Comparison of ENCODE assay signal across 9 mouse cellular contexts in the genomic region with DNA sequence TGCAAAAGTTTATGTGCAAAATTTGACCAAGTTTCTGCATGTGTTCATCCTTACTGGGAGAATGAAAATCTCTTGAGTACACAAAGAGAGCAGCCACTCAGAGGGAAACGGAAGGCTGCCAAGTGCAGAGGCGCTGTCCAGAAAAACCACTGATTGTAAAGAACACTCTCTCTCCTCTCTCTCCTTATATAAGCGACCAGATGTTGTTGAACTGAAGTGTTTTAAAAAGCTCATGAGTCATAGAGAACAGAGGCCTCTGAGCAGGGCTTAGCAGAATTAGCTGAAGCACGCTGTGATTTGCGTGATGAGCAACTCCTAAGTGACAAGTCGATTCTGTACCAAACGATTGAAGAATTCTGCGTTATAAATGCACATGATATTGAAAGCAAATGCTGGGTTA.
DNase-seq lines count a peak whose midpoint lies in the region; ATAC-seq and TF ChIP-seq lines count a peak whose summit lies in the region.
"Had no signal": no experiment of that assay in that cellular context is flagged by ENCODE, and none has a peak within 500 bp of the region (broad histone marks: within the 10 kb centered on the region; RNA-seq: fewer than 3 reads in every experiment).

No protein-coding gene starts in this region.

- 82% methylated on average over 8 of the region's 8 CpGs for WGBS in midbrain, embryonic 10.5 days
- WGBS in midbrain, embryonic 15.5 days, result 41% methylated on average over 8 of the region's 8 CpGs
- WGBS in forebrain, embryonic 16.5 days, result 15% methylated on average over 8 of the region's 8 CpGs
- WGBS in liver, postnatal 0 days (ENCODE audit: insufficient replicate concordance), result 55% methylated on average over 8 of the region's 8 CpGs

- no peak for TF ChIP-seq EP300 in liver, postnatal 0 days (IDR thresholded peaks at IDR 0.05; ENCODE audit: low read depth)

- H3K4me3 ChIP-seq in midbrain, embryonic 10.5 days, result no peak overlapping the region
- H3K4me3 ChIP-seq in midbrain, embryonic 15.5 days, result no peak overlapping the region
- H3K4me3 ChIP-seq in forebrain, embryonic 16.5 days (replicated peaks; ENCODE audit: low read length), result no peak overlapping the region
- no peak overlapping the region for H3K4me3 ChIP-seq in liver, postnatal 0 days (ENCODE audit: low read depth, low read length)
- H3K4me3 ChIP-seq: liver, embryonic 13.5 days had no signal

- H3K36me3 ChIP-seq in midbrain, embryonic 10.5 days, result no peaks in the 10 kb centered on the region
- no peaks in the 10 kb centered on the region for H3K36me3 ChIP-seq in midbrain, embryonic 15.5 days (replicated peaks)
- H3K36me3 ChIP-seq in forebrain, embryonic 16.5 days (ENCODE audit: control insufficient read depth, insufficient read depth), result no peaks in the 10 kb centered on the region
- H3K36me3 ChIP-seq in liver, postnatal 0 days (replicated peaks; ENCODE audit: insufficient read depth, low read length), result no peaks in the 10 kb centered on the region
- H3K36me3 ChIP-seq: liver, embryonic 13.5 days had no signal

- H3K4me1 ChIP-seq in midbrain, embryonic 10.5 days, result peaks cover 16% of the 10 kb centered on the region
- H3K4me1 ChIP-seq in midbrain, embryonic 15.5 days, result peaks cover 10% of the 10 kb centered on the region
- peaks cover 10% of the 10 kb centered on the region for H3K4me1 ChIP-seq in forebrain, embryonic 16.5 days (replicated peaks; ENCODE audit: control insufficient read depth, insufficient read depth, low read length)
- peaks cover 4% of the 10 kb centered on the region for H3K4me1 ChIP-seq in liver, postnatal 0 days (ENCODE audit: insufficient read depth)
- H3K4me1 ChIP-seq: liver, embryonic 13.5 days had no signal

- DNase-seq in midbrain, embryonic 10.5 days (ENCODE audit: low spot score), result no peak
- DNase-seq in heart, postnatal 36 days, result peak; percentile 57 to 63
- peak; percentile 34 to 69 for DNase-seq in lung, postnatal 4 days
- no peak for DNase-seq in liver, postnatal 0 days
- no peak for DNase-seq in urinary bladder, adult 18-20 months (ENCODE audit: low spot score in 2 of 2)
- DNase-seq: liver, embryonic 13.5 days had no signal

- no peak for TF ChIP-seq CTCF in liver, postnatal 0 days (IDR thresholded peaks at IDR 0.05; ENCODE audit: low read depth)

- intact Hi-C loops in heart, postnatal 36 days (cut with DNase I), result loop anchor here (5.0 kb wide), 2 partner anchors 65 to 140 kb away; no protein-coding TSS in a partner anchor

- no peak overlapping the region for H3K4me2 ChIP-seq in midbrain, embryonic 15.5 days
- H3K4me2 ChIP-seq in forebrain, embryonic 16.5 days (ENCODE audit: low read length), result no peak overlapping the region
- H3K4me2 ChIP-seq in liver, postnatal 0 days (ENCODE audit: low read depth, low read length), result no peak overlapping the region
- H3K4me2 ChIP-seq: liver, embryonic 13.5 days had no signal

- no peak overlapping the region for H3K9ac ChIP-seq in midbrain, embryonic 15.5 days
- H3K9ac ChIP-seq in forebrain, embryonic 16.5 days (replicated peaks; ENCODE audit: low read depth, low read length), result no peak overlapping the region
- H3K9ac ChIP-seq in liver, postnatal 0 days (replicated peaks), result no peak overlapping the region
- H3K9ac ChIP-seq: liver, embryonic 13.5 days had no signal

- H3K9me3 ChIP-seq in midbrain, embryonic 10.5 days (replicated peaks), result 0 out of 2 replicates have a peak, but pooled peaks cover 4% of the 10 kb centered on the region
- no peaks in the 10 kb centered on the region for H3K9me3 ChIP-seq in midbrain, embryonic 15.5 days
- 0 out of 2 replicates have a peak, but pooled peaks cover 2% of the 10 kb centered on the region for H3K9me3 ChIP-seq in forebrain, embryonic 16.5 days (ENCODE audit: control insufficient read depth, low read length)
- no peaks in the 10 kb centered on the region for H3K9me3 ChIP-seq in liver, postnatal 0 days (ENCODE audit: low read length)
- H3K9me3 ChIP-seq: liver, embryonic 13.5 days had no signal

- H3K27me3 ChIP-seq in midbrain, embryonic 10.5 days (ENCODE audit: low read depth, poor library complexity, severe bottlenecking), result no peaks in the 10 kb centered on the region
- no peaks in the 10 kb centered on the region for H3K27me3 ChIP-seq in midbrain, embryonic 15.5 days (replicated peaks)
- no peaks in the 10 kb centered on the region for H3K27me3 ChIP-seq in forebrain, embryonic 16.5 days (replicated peaks; ENCODE audit: control insufficient read depth, insufficient read depth, low read length)
- no peaks in the 10 kb centered on the region for H3K27me3 ChIP-seq in liver, postnatal 0 days (ENCODE audit: insufficient read depth, low read length)
- H3K27me3 ChIP-seq: liver, embryonic 13.5 days had no signal

- ATAC-seq in midbrain, embryonic 15.5 days (replicated peaks), result no peak; the same call in 1 of the 2 replicates
- peak; percentile 54; the same call in 1 of the 2 replicates for ATAC-seq in forebrain, embryonic 16.5 days
- no peak for ATAC-seq in megakaryocyte progenitor cell, adult 5-6 weeks (replicated peaks; ENCODE audit: poor library complexity)
- no peak for ATAC-seq in liver, postnatal 0 days

- H3K27ac ChIP-seq in midbrain, embryonic 10.5 days (replicated peaks), result peak overlapping the region; percentile 28; the same call in 1 of the 2 replicates
- H3K27ac ChIP-seq in midbrain, embryonic 15.5 days, result no peak overlapping the region
- no peak overlapping the region for H3K27ac ChIP-seq in forebrain, embryonic 16.5 days (ENCODE audit: low read length)
- no peak overlapping the region for H3K27ac ChIP-seq in liver, postnatal 0 days (ENCODE audit: low read depth)
- H3K27ac ChIP-seq: liver, embryonic 13.5 days had no signal

Comparison
In these comparisons a context has a peak if more than half of its experiments do, and no peak if none do; other contexts are left out.
1. DNase-seq: peak in heart, postnatal 36 days (2 of 2) and lung, postnatal 4 days (2 of 2); none in midbrain, embryonic 10.5 days (single experiment), liver, postnatal 0 days (single experiment) and urinary bladder, adult 18-20 months (0 of 2).